Mouse (Mus musculus): ENCODE data around the gene Pnkd.

DNA sequence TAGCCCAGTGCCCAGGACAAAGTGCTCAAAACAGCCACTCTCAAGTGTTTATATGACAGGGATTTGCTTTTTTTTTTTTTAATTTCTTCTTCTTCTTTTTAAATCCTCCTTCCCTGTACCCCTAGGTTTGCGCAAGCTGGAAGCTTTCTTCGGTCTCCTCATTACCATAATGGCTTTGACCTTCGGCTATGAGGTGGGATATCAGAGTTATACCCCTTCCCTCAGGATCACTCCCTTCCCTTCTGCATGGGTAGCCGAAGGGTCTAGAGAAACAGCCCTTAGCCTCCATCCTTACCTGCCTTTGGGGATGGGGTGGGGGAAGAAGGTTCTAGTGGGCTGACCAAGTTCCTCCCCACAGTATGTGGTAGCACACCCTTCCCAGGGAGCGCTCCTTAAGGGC lies 95.8 kb downstream of the Pnkd start:
- no peak for TF ChIP-seq POLR2A (IDR thresholded peaks at IDR 0.05; ENCODE audit: insufficient read depth, low read depth, low read length)
- no peak for TF ChIP-seq CTCF (IDR thresholded peaks at IDR 0.05; ENCODE audit: insufficient read depth, low read depth, low read length)
